Mouse (Mus musculus) layer of hippocampus, adult 9-11 months (tissue): Measurements from ENCODE around the gene St6galnac1.
A peak's percentile ranks its signal among the peaks of the same experiment; 100 is the strongest.
"Not testable (repeated sequence)": the region's sequence is repeated elsewhere in the genome, so short reads cannot be mapped to it uniquely, and the experiment has no call there.

Experiments used
- DNase-seq: peaks from one replicate; pipeline ENCODE4 v3.0.0; 2022

St6galnac1 gene

DNA sequence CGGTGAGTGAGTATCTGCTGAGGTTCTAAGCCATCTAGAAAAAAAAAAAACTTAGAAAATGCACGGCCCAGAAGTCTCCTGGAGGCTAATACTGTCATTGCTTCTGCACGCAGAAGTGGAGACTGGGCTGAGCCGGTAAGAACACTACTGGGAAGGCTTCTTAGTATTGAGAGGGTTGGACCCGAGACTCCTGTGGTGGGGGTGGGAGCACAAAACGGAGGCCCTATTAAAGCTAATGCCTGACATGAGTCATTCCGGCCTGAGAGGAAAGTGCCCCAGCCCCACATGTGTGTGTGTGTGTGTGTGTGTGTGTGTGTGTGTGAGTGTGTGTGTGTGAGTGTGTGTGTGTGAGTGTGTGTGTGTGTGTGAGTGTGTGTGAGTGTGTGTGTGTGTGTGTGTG, 31.8 kb upstream of the St6galnac1 start:
- no peak for DNase-seq

DNA sequence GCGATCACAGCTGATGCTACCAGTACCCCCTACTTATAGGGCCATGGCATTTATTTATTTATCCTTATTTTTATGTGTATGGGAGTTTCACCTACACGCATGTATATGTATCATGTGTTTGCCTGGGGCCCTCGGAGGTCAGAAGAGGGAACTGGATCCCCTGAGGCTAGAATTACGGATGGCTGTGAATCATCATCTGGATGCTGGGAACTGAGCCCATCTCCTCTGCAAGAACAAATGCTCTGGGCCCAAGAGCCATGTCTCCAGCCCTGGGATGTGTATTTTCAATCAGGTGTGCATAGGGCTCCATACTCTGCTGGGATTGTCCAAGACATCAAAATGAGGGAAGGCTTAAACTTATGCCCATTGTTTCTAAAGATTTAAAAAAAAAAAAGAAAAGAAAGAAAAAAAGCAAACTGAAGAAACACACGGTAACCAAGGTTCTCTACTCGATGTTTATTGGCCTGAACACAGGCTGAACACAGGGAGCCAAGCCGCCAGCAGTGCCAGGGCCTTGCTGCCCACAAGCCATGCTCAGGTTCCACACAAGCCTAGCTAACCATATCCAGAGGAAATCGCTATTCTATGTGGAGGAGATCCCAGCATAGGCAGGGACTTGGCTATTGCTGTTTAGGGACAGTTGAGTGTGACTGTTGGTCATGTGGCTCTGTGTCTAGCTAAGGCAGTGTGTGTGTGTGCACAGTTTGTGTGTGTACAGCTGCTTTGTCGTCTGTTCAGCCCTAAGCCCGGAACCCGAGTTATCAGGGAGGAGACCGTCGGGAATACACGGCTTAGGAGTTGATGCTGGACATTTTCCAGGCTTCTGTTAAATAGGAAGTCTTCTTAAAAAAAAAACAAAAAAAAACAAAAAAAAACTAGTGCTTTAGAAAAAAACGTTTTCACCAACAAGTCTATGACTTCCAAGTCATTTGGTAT, 31.1 kb upstream of the St6galnac1 start:
- no peak for DNase-seq

DNA sequence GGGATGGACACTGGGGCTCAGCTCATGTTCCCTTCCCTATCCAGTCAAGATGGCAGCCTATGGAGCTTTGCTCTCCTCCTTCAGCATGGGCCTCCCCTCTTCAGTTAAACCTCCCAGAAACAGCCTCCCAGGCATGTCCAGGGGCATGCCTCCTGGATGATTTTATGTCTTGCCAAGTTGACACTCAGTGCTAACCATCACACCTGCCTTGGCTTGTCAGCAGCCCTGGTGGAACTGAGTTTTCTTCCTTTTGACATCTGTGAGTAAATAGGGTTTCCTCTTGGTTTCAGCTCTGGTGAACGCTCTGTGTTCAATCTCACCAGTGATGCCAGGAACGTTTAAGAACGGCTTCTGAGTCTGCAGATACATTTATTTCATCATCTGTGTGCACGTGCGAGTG, 27.4 kb upstream of the St6galnac1 start:
- DNase-seq = no peak

DNA sequence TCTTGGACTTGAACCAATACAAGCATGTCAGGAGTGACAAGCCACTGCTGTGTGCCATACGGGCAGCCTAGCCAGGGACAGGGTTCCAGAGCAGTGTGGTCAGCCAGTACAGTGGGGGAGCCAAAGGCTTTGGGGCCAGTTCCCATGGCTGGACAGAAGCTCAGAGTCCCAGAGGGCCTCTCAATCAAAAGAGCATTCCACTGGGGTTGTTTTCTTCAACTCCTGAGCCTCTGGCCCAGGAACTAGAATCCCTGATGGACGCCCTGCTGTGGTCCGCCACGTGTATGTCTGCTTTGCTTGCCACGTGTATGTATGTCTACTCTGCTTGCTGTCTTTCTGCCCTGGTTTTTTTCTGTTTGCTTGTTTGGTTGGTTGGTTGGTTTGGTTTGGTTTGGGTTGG, 25.8 kb upstream of the St6galnac1 start:
- no peak for DNase-seq

- DNase-seq = peak; percentile 58
Observed at GRCm38 (mm10) chr11:116799364-116799763, 24.1 kb upstream of the St6galnac1 start.

- no peak for DNase-seq
Observed at GRCm38 (mm10) chr11:116784221-116784620, 8.9 kb upstream of the St6galnac1 start.

- DNase-seq = no peak
Observed at GRCm38 (mm10) chr11:116782737-116783145, 7.4 kb upstream of the St6galnac1 start.

GRCm38 (mm10) chr11:116773205-116773604, 2.1 kb downstream of the St6galnac1 start:
- DNase-seq = no peak

- no peak for DNase-seq
Observed at GRCm38 (mm10) chr11:116769873-116770272, 5.4 kb downstream of the St6galnac1 start.

DNA sequence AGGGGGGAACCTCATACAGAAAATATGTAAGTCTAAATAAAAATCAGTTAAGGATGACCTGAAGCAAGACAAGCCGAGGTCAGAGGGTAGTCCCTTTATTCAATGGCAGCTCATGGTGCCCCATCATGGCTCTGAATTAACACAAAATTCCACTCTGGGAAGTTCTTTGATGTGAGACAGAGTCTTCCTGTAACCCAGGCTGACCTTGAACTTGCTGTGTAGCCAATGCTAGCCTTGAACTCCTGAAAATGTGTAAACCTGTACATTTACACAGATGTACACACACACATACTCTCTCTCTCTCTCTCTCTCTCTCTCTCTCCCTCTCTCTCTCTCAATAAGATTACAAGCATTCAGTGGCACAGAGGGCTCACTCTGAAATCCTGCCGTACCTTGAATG, 10.4 kb downstream of the St6galnac1 start:
- no peak for DNase-seq

DNA sequence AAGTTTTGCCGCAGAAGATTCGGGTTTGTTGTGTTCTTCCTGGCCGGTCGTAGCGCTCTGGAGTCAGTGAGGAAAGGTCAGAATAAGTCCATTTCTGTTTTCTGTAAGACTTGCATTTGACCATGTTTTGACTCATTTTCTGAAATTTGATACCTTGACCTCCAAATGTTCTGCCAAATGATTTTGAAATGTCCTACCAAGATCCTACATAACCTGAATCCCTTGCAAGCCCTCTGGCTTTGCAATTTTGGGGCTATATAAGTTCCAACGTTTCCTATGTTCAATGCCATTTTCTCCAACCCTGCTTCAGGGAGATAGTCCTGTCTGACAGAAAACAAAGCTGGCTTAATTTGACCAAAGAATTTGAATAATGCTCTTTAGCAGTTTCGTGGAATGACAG, 11.0 kb downstream of the St6galnac1 start:
- no peak for DNase-seq

DNA sequence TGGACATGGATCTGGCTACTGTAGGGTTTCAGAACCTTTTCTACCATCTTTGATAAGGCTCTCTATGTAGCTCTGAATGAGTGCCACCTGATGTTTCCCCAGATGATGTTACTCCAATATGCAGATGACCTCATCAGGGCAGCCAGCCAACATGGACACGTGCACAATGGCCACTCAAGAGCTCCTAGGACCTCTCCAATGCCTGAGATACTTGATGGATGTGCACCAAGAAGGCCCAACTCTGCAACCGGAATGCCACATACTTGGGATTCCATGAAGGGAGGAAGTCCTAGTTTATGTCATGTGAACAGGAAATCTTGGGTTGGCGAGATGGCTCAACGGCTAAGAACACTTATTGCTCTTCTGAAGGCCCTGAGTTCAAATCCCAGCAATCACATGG, 20.1 kb downstream of the St6galnac1 start:
- DNase-seq = no peak

- no peak for DNase-seq
Observed at GRCm38 (mm10) chr11:116753674-116754470, 21.4 kb downstream of the St6galnac1 start.

DNA sequence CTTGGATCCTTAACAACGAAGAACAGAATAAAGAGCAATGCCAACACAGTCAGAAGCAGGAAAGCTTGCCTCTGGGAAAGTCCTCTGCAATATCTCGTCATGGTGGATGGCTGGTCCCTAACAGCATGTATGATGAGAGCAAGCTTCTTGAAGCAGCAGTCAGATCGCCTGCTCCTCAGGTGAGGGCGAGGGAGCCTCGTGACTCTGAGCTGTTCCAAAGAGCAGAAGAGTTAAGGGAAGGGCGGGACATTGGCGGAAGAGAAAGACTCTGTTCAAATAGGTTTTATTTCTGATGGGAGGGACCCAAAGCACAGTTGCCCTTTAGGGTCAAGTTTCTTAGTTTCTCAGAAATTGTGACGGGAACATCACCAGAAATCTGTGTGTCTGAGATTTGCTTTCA, 25.6 kb downstream of the St6galnac1 start:
- no peak for DNase-seq

GRCm38 (mm10) chr11:116748692-116749091, 26.6 kb downstream of the St6galnac1 start:
- not testable (repeated sequence) for DNase-seq

GRCm38 (mm10) chr11:116746822-116747221, 28.5 kb downstream of the St6galnac1 start:
- DNase-seq = not testable (repeated sequence)

GRCm38 (mm10) chr11:116745457-116745856, 29.9 kb downstream of the St6galnac1 start:
- DNase-seq = not testable (repeated sequence)

DNA sequence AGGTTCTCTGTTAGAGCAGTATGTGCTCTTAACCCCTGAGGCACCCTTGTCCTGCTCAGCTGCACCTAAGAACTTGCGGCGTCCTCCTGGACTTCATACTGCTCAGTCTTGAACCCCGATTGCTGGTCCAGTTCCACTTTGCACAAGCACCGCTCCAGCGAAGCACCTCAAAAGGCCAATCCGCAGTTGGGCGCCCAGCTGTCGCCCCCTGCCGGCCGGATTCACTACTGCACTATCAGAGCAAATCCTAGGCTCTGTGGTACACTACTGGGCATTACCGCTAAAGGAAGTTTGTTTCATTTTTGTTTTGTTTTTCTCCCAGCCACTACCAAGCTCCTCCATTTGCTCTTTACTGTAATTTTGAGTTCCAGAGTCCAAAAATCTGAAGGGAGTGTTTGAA, 36.9 kb downstream of the St6galnac1 start:
- no peak for DNase-seq

GRCm38 (mm10) chr11:116732536-116732935, 42.8 kb downstream of the St6galnac1 start:
- DNase-seq = no peak

DNA sequence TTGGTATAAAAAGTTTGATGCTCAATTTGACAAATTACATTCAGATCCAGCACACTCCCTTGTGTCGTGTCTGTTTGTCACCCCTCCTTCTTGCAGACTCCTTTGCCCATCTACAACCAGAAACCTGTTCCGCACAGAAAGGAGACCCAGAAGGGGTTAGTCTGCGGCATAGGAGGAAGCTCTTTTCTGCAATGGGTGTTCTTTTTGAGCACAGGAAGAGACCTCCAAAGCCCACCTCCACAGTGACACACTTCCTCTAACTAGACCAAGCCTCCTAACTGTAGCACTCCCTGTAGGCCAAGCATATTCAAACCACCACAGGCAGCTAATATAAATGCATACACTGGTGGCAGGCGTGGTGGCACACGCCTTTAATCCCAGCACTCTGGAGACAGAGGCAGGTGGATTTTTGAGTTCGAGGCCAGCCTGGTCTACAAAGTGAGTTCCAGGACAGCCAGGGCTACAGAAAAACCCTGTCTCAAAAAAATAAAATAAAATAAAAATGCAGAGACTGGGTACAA, 44.2 kb downstream of the St6galnac1 start:
- not testable (repeated sequence) for DNase-seq

GRCm38 (mm10) chr11:116729276-116730008, 45.9 kb downstream of the St6galnac1 start:
- DNase-seq = no peak

GRCm38 (mm10) chr11:116726156-116726555, 49.2 kb downstream of the St6galnac1 start:
- no peak for DNase-seq
